Mouse (Mus musculus): Measurements from ENCODE around the gene Mtnr1b. TPM values are rescaled to one million over a fixed set of nuclear protein-coding genes. Genes with fewer than 3 reads are reported as not detected.
A peak's percentile ranks its signal among the peaks of the same experiment; 100 is the strongest.

Gene Mtnr1b
- polyA plus RNA-seq, 1 experiment from 2014 or later: not detected

GRCm38 (mm10) chr9:15813002-15813911 lies 61.1 kb downstream of the Mtnr1b start:
- no peak for ATAC-seq (ENCODE audit: low read depth)
- H3K4me3 ChIP-seq (ENCODE audit: low read length): no peak overlapping the region
- H3K27me3 ChIP-seq (ENCODE audit: control insufficient read depth, insufficient read depth, low read depth, low read length): no peaks in the 10 kb centered on the region
- no peak overlapping the region for H3K27ac ChIP-seq (ENCODE audit: low read length)
- H3K9me3 ChIP-seq (ENCODE audit: control insufficient read depth, low read length): no peaks in the 10 kb centered on the region
- no peak overlapping the region for H3K9ac ChIP-seq (ENCODE audit: low read length)
- 67% methylated on average over 6 of the region's 6 CpGs for WGBS
- H3K4me1 ChIP-seq (replicated peaks; ENCODE audit: control insufficient read depth, insufficient read depth, low read length): no peaks in the 10 kb centered on the region
- no peak overlapping the region for H3K4me2 ChIP-seq (ENCODE audit: low read depth, low read length)
- H3K36me3 ChIP-seq (ENCODE audit: control insufficient read depth, insufficient read depth, low read length): no peaks in the 10 kb centered on the region

- H3K36me3 ChIP-seq (ENCODE audit: control insufficient read depth, insufficient read depth, low read length): no peaks in the 10 kb centered on the region
- no peak for ATAC-seq (ENCODE audit: low read depth)
- no peak overlapping the region for H3K9ac ChIP-seq (ENCODE audit: low read length)
- H3K4me2 ChIP-seq (ENCODE audit: low read depth, low read length): no peak overlapping the region
- H3K4me1 ChIP-seq (replicated peaks; ENCODE audit: control insufficient read depth, insufficient read depth, low read length): no peaks in the 10 kb centered on the region
- H3K4me3 ChIP-seq (ENCODE audit: low read length): no peak overlapping the region
- H3K27me3 ChIP-seq (ENCODE audit: control insufficient read depth, insufficient read depth, low read depth, low read length): no peaks in the 10 kb centered on the region
- no peak overlapping the region for H3K27ac ChIP-seq (ENCODE audit: low read length)
- 79% methylated on average over 2 of the region's 2 CpGs for WGBS
- no peaks in the 10 kb centered on the region for H3K9me3 ChIP-seq (ENCODE audit: control insufficient read depth, low read length)
Measured at GRCm38 (mm10) chr9:15804296-15804695, 70.1 kb downstream of the Mtnr1b start.

GRCm38 (mm10) chr9:15802413-15803027 lies 71.8 kb downstream of the Mtnr1b start:
- Histone ChIP-seq H3K9me3 (ENCODE audit: control insufficient read depth, low read length) (no peaks in the 10 kb centered on the region), H3K27me3 (ENCODE audit: control insufficient read depth, insufficient read depth, low read depth, low read length) (no peaks in the 10 kb centered on the region), H3K9ac (ENCODE audit: low read length) (no peak overlapping the region), H3K4me3 (ENCODE audit: low read length) (no peak overlapping the region), H3K4me1 (replicated peaks; ENCODE audit: control insufficient read depth, insufficient read depth, low read length) (no peaks in the 10 kb centered on the region), H3K27ac (ENCODE audit: low read length) (no peak overlapping the region), H3K4me2 (ENCODE audit: low read depth, low read length) (no peak overlapping the region), H3K36me3 (ENCODE audit: control insufficient read depth, insufficient read depth, low read length) (no peaks in the 10 kb centered on the region)
- no peak for ATAC-seq (ENCODE audit: low read depth)

GRCm38 (mm10) chr9:15800402-15800801 lies 74.0 kb downstream of the Mtnr1b start:
- no peak for ATAC-seq (ENCODE audit: low read depth)
- no peaks in the 10 kb centered on the region for H3K36me3 ChIP-seq (ENCODE audit: control insufficient read depth, insufficient read depth, low read length)
- no peak overlapping the region for H3K4me3 ChIP-seq (ENCODE audit: low read length)
- no peak overlapping the region for H3K9ac ChIP-seq (ENCODE audit: low read length)
- no peak overlapping the region for H3K4me2 ChIP-seq (ENCODE audit: low read depth, low read length)
- H3K9me3 ChIP-seq (ENCODE audit: control insufficient read depth, low read length): no peaks in the 10 kb centered on the region
- H3K27me3 ChIP-seq (ENCODE audit: control insufficient read depth, insufficient read depth, low read depth, low read length): no peaks in the 10 kb centered on the region
- H3K4me1 ChIP-seq (replicated peaks; ENCODE audit: control insufficient read depth, insufficient read depth, low read length): no peaks in the 10 kb centered on the region
- H3K27ac ChIP-seq (ENCODE audit: low read length): no peak overlapping the region
- 71% methylated on average over 5 of the region's 5 CpGs for WGBS

- H3K27me3 ChIP-seq (ENCODE audit: control insufficient read depth, insufficient read depth, low read depth, low read length): no peaks in the 10 kb centered on the region
- H3K9me3 ChIP-seq (ENCODE audit: control insufficient read depth, low read length): no peaks in the 10 kb centered on the region
- no peak overlapping the region for H3K9ac ChIP-seq (ENCODE audit: low read length)
- peak; percentile 38; the same call in 1 of the 2 replicates for ATAC-seq (ENCODE audit: low read depth)
- 63% methylated on average over 6 of the region's 6 CpGs for WGBS
- no peak overlapping the region for H3K27ac ChIP-seq (ENCODE audit: low read length)
- no peak overlapping the region for H3K4me3 ChIP-seq (ENCODE audit: low read length)
- H3K4me2 ChIP-seq (ENCODE audit: low read depth, low read length): no peak overlapping the region
- H3K36me3 ChIP-seq (ENCODE audit: control insufficient read depth, insufficient read depth, low read length): no peaks in the 10 kb centered on the region
- H3K4me1 ChIP-seq (replicated peaks; ENCODE audit: control insufficient read depth, insufficient read depth, low read length): no peaks in the 10 kb centered on the region
Measured at GRCm38 (mm10) chr9:15794408-15794807, 79.9 kb downstream of the Mtnr1b start.

GRCm38 (mm10) chr9:15792076-15792475 lies 82.3 kb downstream of the Mtnr1b start:
- Histone ChIP-seq H3K4me2 (ENCODE audit: low read depth, low read length) (no peak overlapping the region), H3K4me1 (replicated peaks; ENCODE audit: control insufficient read depth, insufficient read depth, low read length) (no peaks in the 10 kb centered on the region), H3K27ac (ENCODE audit: low read length) (no peak overlapping the region), H3K4me3 (ENCODE audit: low read length) (no peak overlapping the region), H3K36me3 (ENCODE audit: control insufficient read depth, insufficient read depth, low read length) (no peaks in the 10 kb centered on the region), H3K9me3 (ENCODE audit: control insufficient read depth, low read length) (no peaks in the 10 kb centered on the region), H3K27me3 (ENCODE audit: control insufficient read depth, insufficient read depth, low read depth, low read length) (no peaks in the 10 kb centered on the region), H3K9ac (ENCODE audit: low read length) (no peak overlapping the region)
- ATAC-seq (ENCODE audit: low read depth): no peak
- WGBS: 81% methylated on average over 9 of the region's 9 CpGs

GRCm38 (mm10) chr9:15786610-15787009 lies 87.7 kb downstream of the Mtnr1b start:
- 54% methylated on average over 2 of the region's 2 CpGs for WGBS
- Histone ChIP-seq H3K9me3 (ENCODE audit: control insufficient read depth, low read length) (no peaks in the 10 kb centered on the region), H3K4me3 (ENCODE audit: low read length) (no peak overlapping the region), H3K4me1 (replicated peaks; ENCODE audit: control insufficient read depth, insufficient read depth, low read length) (no peaks in the 10 kb centered on the region), H3K4me2 (ENCODE audit: low read depth, low read length) (no peak overlapping the region), H3K27me3 (ENCODE audit: control insufficient read depth, insufficient read depth, low read depth, low read length) (no peaks in the 10 kb centered on the region), H3K36me3 (ENCODE audit: control insufficient read depth, insufficient read depth, low read length) (no peaks in the 10 kb centered on the region), H3K9ac (ENCODE audit: low read length) (no peak overlapping the region), H3K27ac (ENCODE audit: low read length) (no peak overlapping the region)
- no peak for ATAC-seq (ENCODE audit: low read depth)

GRCm38 (mm10) chr9:15786192-15786591 lies 88.2 kb downstream of the Mtnr1b start:
- H3K9me3 ChIP-seq (ENCODE audit: control insufficient read depth, low read length): no peaks in the 10 kb centered on the region
- ATAC-seq (ENCODE audit: low read depth): no peak
- no peak overlapping the region for H3K4me2 ChIP-seq (ENCODE audit: low read depth, low read length)
- 36% methylated on average over 3 of the region's 3 CpGs for WGBS
- no peaks in the 10 kb centered on the region for H3K36me3 ChIP-seq (ENCODE audit: control insufficient read depth, insufficient read depth, low read length)
- H3K4me3 ChIP-seq (ENCODE audit: low read length): no peak overlapping the region
- no peaks in the 10 kb centered on the region for H3K27me3 ChIP-seq (ENCODE audit: control insufficient read depth, insufficient read depth, low read depth, low read length)
- no peak overlapping the region for H3K9ac ChIP-seq (ENCODE audit: low read length)
- no peaks in the 10 kb centered on the region for H3K4me1 ChIP-seq (replicated peaks; ENCODE audit: control insufficient read depth, insufficient read depth, low read length)
- H3K27ac ChIP-seq (ENCODE audit: low read length): no peak overlapping the region

GRCm38 (mm10) chr9:15781936-15782335 lies 92.4 kb downstream of the Mtnr1b start:
- WGBS: 59% methylated on average over 4 of the region's 4 CpGs
- no peak overlapping the region for H3K27ac ChIP-seq (ENCODE audit: low read length)
- H3K36me3 ChIP-seq (ENCODE audit: control insufficient read depth, insufficient read depth, low read length): no peaks in the 10 kb centered on the region
- no peak for ATAC-seq (ENCODE audit: low read depth)
- no peaks in the 10 kb centered on the region for H3K27me3 ChIP-seq (ENCODE audit: control insufficient read depth, insufficient read depth, low read depth, low read length)
- H3K9me3 ChIP-seq (ENCODE audit: control insufficient read depth, low read length): no peaks in the 10 kb centered on the region
- H3K4me3 ChIP-seq (ENCODE audit: low read length): no peak overlapping the region
- no peaks in the 10 kb centered on the region for H3K4me1 ChIP-seq (replicated peaks; ENCODE audit: control insufficient read depth, insufficient read depth, low read length)
- H3K9ac ChIP-seq (ENCODE audit: low read length): no peak overlapping the region
- no peak overlapping the region for H3K4me2 ChIP-seq (ENCODE audit: low read depth, low read length)

Measured in lung, embryonic 16.5 days (tissue).